Mouse (Mus musculus): ENCODE measurements around the gene Ipmk. TPM values are rescaled to one million over a fixed set of nuclear protein-coding genes. Genes with fewer than 3 reads are reported as not detected.

The Ipmk gene
- polyA plus RNA-seq, 1 experiment, result 20.5 TPM

DNA sequence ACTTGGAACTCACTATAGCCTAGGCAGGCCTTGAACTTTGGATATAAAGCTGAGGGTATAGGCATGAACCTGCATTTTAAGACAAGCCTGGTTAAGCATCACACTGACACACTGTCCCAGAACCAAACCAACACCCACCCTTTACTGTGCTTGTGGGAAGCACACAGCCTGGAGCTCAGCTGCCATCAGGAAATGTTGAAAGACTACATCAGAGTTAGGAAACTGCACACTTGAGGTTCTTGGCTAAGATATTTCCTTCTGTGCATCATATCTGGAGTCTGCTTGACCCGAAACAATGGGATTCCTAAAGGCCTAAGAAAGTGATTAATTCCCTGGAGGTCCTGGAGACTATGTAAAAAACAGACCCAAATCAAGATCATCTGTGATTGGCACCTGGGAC is 1.7 kb downstream of the Ipmk start:
- no peak for TF ChIP-seq CTCF (IDR thresholded peaks at IDR 0.05; ENCODE audit: borderline replicate concordance, extremely low read depth, insufficient read depth, insufficient read length)
- no peak for TF ChIP-seq POLR2A (IDR thresholded peaks at IDR 0.05; ENCODE audit: borderline replicate concordance, extremely low read depth, insufficient read depth, insufficient read length, poor library complexity, severe bottlenecking)
- DNase-seq (ENCODE audit: low read depth), result no peak

- TF ChIP-seq POLR2A (IDR thresholded peaks at IDR 0.05; ENCODE audit: borderline replicate concordance, extremely low read depth, insufficient read depth, insufficient read length, poor library complexity, severe bottlenecking), result no peak
- TF ChIP-seq CTCF (IDR thresholded peaks at IDR 0.05; ENCODE audit: borderline replicate concordance, extremely low read depth, insufficient read depth, insufficient read length), result no peak
- DNase-seq (ENCODE audit: low read depth), result no peak
Observed at GRCm38 (mm10) chr10:71351301-71351700, 3.7 kb downstream of the Ipmk start.

DNA sequence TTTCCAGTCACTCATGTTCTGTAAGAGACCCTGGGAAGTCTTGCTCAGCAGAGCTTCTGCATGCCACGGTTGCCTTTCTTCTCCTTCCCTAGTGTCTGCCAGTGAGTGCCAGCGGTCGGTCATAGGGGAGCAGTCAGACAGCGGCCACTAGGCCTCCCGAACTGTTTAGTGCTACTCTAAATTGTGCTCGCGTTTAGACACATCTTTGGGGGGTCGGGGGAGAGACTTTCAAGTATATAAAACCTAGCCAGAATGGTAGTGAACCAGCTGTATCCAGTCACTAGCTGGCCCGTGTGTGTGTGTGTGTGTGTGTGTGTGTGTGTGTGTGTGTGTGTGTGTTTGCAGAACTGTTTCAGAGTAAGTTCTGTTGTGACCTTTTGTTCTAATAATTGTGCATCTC is 6.3 kb downstream of the Ipmk start:
- TF ChIP-seq POLR2A (IDR thresholded peaks at IDR 0.05; ENCODE audit: borderline replicate concordance, extremely low read depth, insufficient read depth, insufficient read length, poor library complexity, severe bottlenecking) (no peak), CTCF (IDR thresholded peaks at IDR 0.05; ENCODE audit: borderline replicate concordance, extremely low read depth, insufficient read depth, insufficient read length) (no peak)
- no peak for DNase-seq (ENCODE audit: low read depth)

DNA sequence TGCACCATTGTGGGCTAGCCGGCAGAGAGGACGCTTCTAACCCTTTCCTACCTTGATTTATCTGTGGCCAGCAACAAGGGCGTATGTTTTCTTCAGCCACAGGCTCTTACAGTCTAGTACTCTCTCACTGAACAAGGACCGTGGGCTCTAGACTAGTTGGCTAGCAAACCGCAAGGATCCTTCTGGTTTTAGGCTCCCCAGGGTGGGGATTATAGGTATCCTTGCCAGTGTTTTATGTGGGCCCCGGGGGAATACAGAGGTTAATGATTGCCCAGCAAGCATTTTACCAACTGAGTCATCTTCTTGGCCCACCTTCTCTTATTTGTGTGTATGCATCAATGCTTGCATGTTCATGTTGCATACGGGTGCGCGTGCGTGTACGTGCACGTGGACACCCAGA is 7.4 kb downstream of the Ipmk start:
- TF ChIP-seq POLR2A (IDR thresholded peaks at IDR 0.05; ENCODE audit: borderline replicate concordance, extremely low read depth, insufficient read depth, insufficient read length, poor library complexity, severe bottlenecking), result no peak
- no peak for TF ChIP-seq CTCF (IDR thresholded peaks at IDR 0.05; ENCODE audit: borderline replicate concordance, extremely low read depth, insufficient read depth, insufficient read length)
- no peak for DNase-seq (ENCODE audit: low read depth)

DNA sequence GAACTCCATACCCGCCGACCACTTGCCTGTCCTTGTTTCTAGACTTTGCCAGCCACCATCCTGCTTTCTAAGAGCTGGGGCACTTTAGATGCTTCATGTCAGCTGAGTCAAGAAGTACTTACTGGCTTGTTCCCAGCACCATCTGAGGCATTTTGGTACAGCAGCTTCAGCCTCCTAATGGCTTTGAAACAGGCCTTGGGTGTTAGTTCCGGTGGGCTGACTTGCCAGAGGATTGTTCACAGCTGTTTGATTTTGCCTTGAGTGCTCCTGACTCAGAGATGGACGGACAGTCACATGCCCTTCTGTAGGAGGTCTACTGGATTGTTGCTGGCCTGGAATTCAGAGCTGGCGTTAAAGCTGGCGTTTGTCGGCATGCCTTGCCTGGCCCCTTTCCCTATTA is 13.5 kb downstream of the Ipmk start:
- no peak for DNase-seq (ENCODE audit: low read depth)
- TF ChIP-seq POLR2A (IDR thresholded peaks at IDR 0.05; ENCODE audit: borderline replicate concordance, extremely low read depth, insufficient read depth, insufficient read length, poor library complexity, severe bottlenecking), result no peak
- TF ChIP-seq CTCF (IDR thresholded peaks at IDR 0.05; ENCODE audit: borderline replicate concordance, extremely low read depth, insufficient read depth, insufficient read length), result no peak

GRCm38 (mm10) chr10:71361836-71362562 is 14.4 kb downstream of the Ipmk start:
- TF ChIP-seq POLR2A (IDR thresholded peaks at IDR 0.05; ENCODE audit: borderline replicate concordance, extremely low read depth, insufficient read depth, insufficient read length, poor library complexity, severe bottlenecking), result no peak
- peak; percentile 30 for DNase-seq (ENCODE audit: low read depth)

DNA sequence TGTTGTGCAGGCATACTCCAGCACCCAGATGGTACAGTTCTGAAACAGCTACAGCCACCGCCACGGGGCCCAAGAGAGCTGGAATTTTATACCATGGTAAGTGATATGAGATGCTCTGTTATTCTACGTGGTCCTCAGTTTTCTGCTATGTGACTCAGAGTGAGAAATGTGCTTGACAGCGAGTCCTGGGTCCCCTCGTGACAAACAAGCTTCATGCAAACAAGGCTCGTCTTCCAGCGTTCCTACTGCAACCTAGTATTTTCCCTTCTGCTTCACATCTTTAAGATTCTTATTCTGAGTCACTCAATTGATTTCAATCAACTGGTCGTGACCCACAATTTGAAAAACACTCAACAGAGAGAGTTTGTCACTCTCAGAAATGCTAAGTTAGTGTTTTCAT is 15.9 kb downstream of the Ipmk start:
- no peak for DNase-seq (ENCODE audit: low read depth)
- TF ChIP-seq CTCF (IDR thresholded peaks at IDR 0.05; ENCODE audit: borderline replicate concordance, extremely low read depth, insufficient read depth, insufficient read length) (no peak), POLR2A (IDR thresholded peaks at IDR 0.05; ENCODE audit: borderline replicate concordance, extremely low read depth, insufficient read depth, insufficient read length, poor library complexity, severe bottlenecking) (no peak)

- TF ChIP-seq POLR2A (IDR thresholded peaks at IDR 0.05; ENCODE audit: borderline replicate concordance, extremely low read depth, insufficient read depth, insufficient read length, poor library complexity, severe bottlenecking), result no peak
- TF ChIP-seq CTCF (IDR thresholded peaks at IDR 0.05; ENCODE audit: borderline replicate concordance, extremely low read depth, insufficient read depth, insufficient read length), result no peak
- no peak for DNase-seq (ENCODE audit: low read depth)
Observed at GRCm38 (mm10) chr10:71363858-71364257, 16.3 kb downstream of the Ipmk start.

- TF ChIP-seq POLR2A (IDR thresholded peaks at IDR 0.05; ENCODE audit: borderline replicate concordance, extremely low read depth, insufficient read depth, insufficient read length, poor library complexity, severe bottlenecking) (no peak), CTCF (IDR thresholded peaks at IDR 0.05; ENCODE audit: borderline replicate concordance, extremely low read depth, insufficient read depth, insufficient read length) (no peak)
- no peak for DNase-seq (ENCODE audit: low read depth)
Observed at GRCm38 (mm10) chr10:71368128-71368940, 20.8 kb downstream of the Ipmk start.

DNA sequence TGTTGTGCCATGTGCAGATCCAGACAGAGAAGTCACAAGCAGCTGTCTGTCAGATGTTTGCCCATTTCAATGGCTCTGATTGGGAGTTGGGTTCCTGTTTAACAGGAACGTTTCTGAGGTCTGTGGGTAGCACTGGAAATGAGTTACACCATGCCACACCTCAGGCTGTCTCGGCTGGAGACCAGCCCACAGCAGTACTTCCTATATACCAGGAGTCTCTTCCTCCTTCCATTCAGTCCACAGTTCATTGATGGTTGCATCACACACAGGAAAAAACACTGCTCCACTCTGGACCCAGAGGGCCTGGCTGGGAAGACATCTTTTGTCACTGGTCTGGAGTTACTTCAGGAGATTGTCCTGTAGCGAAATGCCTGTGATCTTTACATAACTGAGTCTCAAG is 21.9 kb downstream of the Ipmk start:
- DNase-seq (ENCODE audit: low read depth), result no peak
- TF ChIP-seq CTCF (IDR thresholded peaks at IDR 0.05; ENCODE audit: borderline replicate concordance, extremely low read depth, insufficient read depth, insufficient read length) (no peak), POLR2A (IDR thresholded peaks at IDR 0.05; ENCODE audit: borderline replicate concordance, extremely low read depth, insufficient read depth, insufficient read length, poor library complexity, severe bottlenecking) (no peak)

DNA sequence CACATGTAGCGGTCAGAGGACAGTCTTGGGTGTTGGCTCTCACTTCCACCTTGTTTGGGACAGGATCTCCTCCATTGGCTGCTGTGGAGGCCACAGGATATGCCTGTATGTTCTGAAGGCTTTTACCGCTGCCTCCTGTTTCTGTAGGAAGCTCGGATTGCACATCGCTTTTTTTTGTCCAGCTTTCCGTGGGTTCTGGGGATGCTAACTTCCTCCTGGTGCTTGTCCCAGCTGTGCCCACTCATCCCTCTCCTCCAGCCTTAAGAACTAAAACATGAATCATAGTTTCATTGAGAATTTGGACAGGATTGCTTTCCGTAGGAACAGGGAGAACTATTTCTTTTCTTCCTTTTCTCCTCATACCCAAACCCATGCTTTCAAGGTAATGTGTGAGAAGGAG is 24.3 kb downstream of the Ipmk start:
- DNase-seq (ENCODE audit: low read depth), result no peak

DNA sequence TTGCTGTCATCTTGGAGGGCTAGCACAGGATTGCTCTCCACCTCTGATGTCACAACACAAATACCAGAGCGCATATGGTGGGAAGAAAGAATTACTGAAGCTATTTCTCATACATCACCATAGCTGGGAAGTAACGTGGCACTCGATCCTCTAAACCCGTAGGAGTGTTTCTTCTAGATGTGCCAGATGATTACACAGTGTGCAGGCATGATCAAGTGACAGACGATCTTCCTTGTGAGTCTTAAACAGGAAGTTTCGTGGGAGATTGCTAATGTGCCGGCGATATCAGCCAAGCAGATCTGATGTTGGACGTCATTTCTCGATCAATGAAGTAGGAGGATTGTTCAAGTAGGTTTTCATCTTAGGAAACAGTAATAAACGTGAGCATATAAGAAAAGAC is 26.1 kb downstream of the Ipmk start:
- DNase-seq (ENCODE audit: low read depth), result no peak

More for the DNA sequence above, 24.3 kb downstream of the Ipmk start:
- TF ChIP-seq CTCF (IDR thresholded peaks at IDR 0.05; ENCODE audit: borderline replicate concordance, extremely low read depth, insufficient read depth, insufficient read length) (no peak), POLR2A (IDR thresholded peaks at IDR 0.05; ENCODE audit: borderline replicate concordance, extremely low read depth, insufficient read depth, insufficient read length, poor library complexity, severe bottlenecking) (no peak)

More for the DNA sequence above, 26.1 kb downstream of the Ipmk start:
- TF ChIP-seq CTCF (IDR thresholded peaks at IDR 0.05; ENCODE audit: borderline replicate concordance, extremely low read depth, insufficient read depth, insufficient read length) (no peak), POLR2A (IDR thresholded peaks at IDR 0.05; ENCODE audit: borderline replicate concordance, extremely low read depth, insufficient read depth, insufficient read length, poor library complexity, severe bottlenecking) (no peak)
